Mouse (Mus musculus) liver, embryonic 15.5 days (tissue): ENCODE data around the gene Slc22a18. TPM values are rescaled to one million over a fixed set of nuclear protein-coding genes. Genes with fewer than 3 reads are reported as not detected.

Experiments used
- ATAC-seq: fragments of 200-750 bp; cut with Nextera tagmentation; 2 replicates; pipeline ENCODE4 v1.8.0; 2017; ENCODE audit warnings: moderate number of reproducible peaks, mild to moderate bottlenecking, moderate library complexity; ENCODE audit not compliant: insufficient read depth
- H3K27ac ChIP-seq: fragments of 300-500 bp; sonication (generic); replicated peaks from 2 replicates; pipeline ENCODE4 v1.5.1; 2015; ENCODE audit warnings: mild to moderate bottlenecking, inconsistent platforms
- H3K27me3 ChIP-seq: fragments of 300-500 bp; sonication (generic); 2 replicates; pipeline ENCODE4 v1.6.1; 2015; ENCODE audit warnings: mild to moderate bottlenecking, inconsistent platforms
- H3K36me3 ChIP-seq: fragments of 300-500 bp; sonication (generic); replicated peaks from 2 replicates; pipeline ENCODE4 v1.6.1; 2015; ENCODE audit warnings: moderate library complexity, mild to moderate bottlenecking, inconsistent platforms
- H3K4me1 ChIP-seq: fragments of 300-500 bp; sonication (generic); replicated peaks from 2 replicates; pipeline ENCODE4 v1.6.1; 2015; ENCODE audit warnings: inconsistent platforms
- H3K4me2 ChIP-seq: fragments of 300-500 bp; sonication (generic); 2 replicates; pipeline ENCODE4 v1.6.1; 2015; ENCODE audit warnings: moderate library complexity, mild to moderate bottlenecking, inconsistent platforms
- H3K4me3 ChIP-seq: fragments of 300-500 bp; sonication (generic); replicated peaks from 2 replicates; pipeline ENCODE4 v1.5.1; 2015; ENCODE audit warnings: mild to moderate bottlenecking, inconsistent platforms
- H3K9ac ChIP-seq: fragments of 300-500 bp; sonication (generic); 2 replicates; pipeline ENCODE4 v1.6.1; 2015; ENCODE audit warnings: moderate library complexity, mild to moderate bottlenecking, inconsistent platforms
- H3K9me3 ChIP-seq: fragments of 300-500 bp; sonication (generic); replicated peaks from 2 replicates; pipeline ENCODE4 v1.6.1; 2016; ENCODE audit warnings: inconsistent platforms
- WGBS: fragments of 180-500 bp; shearing (Covaris S2); methylation state at CpG from one replicate; pipeline ENCODE4 v1.1.7; 2015; ENCODE audit warnings: mixed read lengths; ENCODE audit not compliant: insufficient replicate concordance; 5-methylcytosine and 5-hydroxymethylcytosine counted together
- polyA plus RNA-seq: library from polyadenylated mRNA; unstranded; fragments of >200 nt; fragmentation: Nextera tagmentation; extraction: Ambion mirVana; gene quantifications from 2 replicates; pipeline ENCODE4 v1.2.1, GENCODE M21; 2015

Slc22a18 gene
- polyA plus RNA-seq, 1 experiment from 2014 or later: 12.9 TPM

GRCm38 (mm10) chr7:143505823-143506222 is 32.3 kb downstream of the Slc22a18 start:
- no peak overlapping the region for H3K27ac ChIP-seq
- no peaks in the 10 kb centered on the region for H3K36me3 ChIP-seq
- H3K4me2 ChIP-seq: no peak overlapping the region
- no peak overlapping the region for H3K4me3 ChIP-seq
- WGBS: 16% methylated on average over 11 of the region's 11 CpGs
- H3K4me1 ChIP-seq: peaks cover 12% of the 10 kb centered on the region
- no peak for ATAC-seq
- peaks cover 49% of the 10 kb centered on the region for H3K27me3 ChIP-seq
- no peak overlapping the region for H3K9ac ChIP-seq
- H3K9me3 ChIP-seq: no peaks in the 10 kb centered on the region

DNA sequence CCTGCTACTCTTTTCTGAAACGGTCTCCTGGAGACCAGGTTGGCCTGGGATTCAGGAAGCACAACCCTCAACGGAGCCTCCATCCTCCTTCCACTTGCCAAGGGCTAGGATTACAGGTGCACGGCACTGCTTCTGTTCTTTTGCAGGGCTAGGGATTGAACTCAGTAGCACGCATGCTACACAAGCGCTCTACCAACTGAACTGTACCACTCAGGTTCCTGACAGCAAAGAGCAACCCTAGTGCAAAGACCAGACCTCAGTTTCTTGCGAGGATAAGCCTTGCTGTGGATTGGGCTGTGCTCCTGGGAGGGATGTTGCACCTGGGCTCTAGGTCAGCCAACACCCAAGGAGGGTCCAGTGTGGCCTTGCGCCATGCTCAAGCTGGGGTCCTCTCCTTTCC is 32.7 kb downstream of the Slc22a18 start:
- H3K9me3 ChIP-seq: no peaks in the 10 kb centered on the region
- H3K9ac ChIP-seq: no peak overlapping the region
- peaks cover 14% of the 10 kb centered on the region for H3K4me1 ChIP-seq

GRCm38 (mm10) chr7:143506675-143507074 is 33.1 kb downstream of the Slc22a18 start:
- H3K4me1 ChIP-seq: peaks cover 12% of the 10 kb centered on the region
- no peak for ATAC-seq
- no peaks in the 10 kb centered on the region for H3K9me3 ChIP-seq
- H3K9ac ChIP-seq: no peak overlapping the region
- H3K27me3 ChIP-seq: peaks cover 40% of the 10 kb centered on the region
- no peak overlapping the region for H3K27ac ChIP-seq
- no peak overlapping the region for H3K4me2 ChIP-seq
- whole genome bisulfite sequencing: 26% methylated on average over 7 of the region's 7 CpGs
- no peaks in the 10 kb centered on the region for H3K36me3 ChIP-seq
- H3K4me3 ChIP-seq: no peak overlapping the region

More for the DNA sequence above, 32.7 kb downstream of the Slc22a18 start:
- Histone ChIP-seq H3K27me3 (peaks cover 44% of the 10 kb centered on the region), H3K36me3 (no peaks in the 10 kb centered on the region), H3K4me3 (no peak overlapping the region), H3K4me2 (no peak overlapping the region), H3K27ac (no peak overlapping the region)
- no peak for ATAC-seq
- WGBS: 56% methylated on average over 7 of the region's 7 CpGs

GRCm38 (mm10) chr7:143509566-143509965 is 36.0 kb downstream of the Slc22a18 start:
- 60% methylated on average over 1 of the region's 1 CpGs for WGBS
- Histone ChIP-seq H3K36me3 (peaks cover 25% of the 10 kb centered on the region), H3K4me3 (no peak overlapping the region), H3K27ac (no peak overlapping the region), H3K4me1 (0 out of 2 replicates have a peak, but pooled peaks cover 3% of the 10 kb centered on the region), H3K9me3 (no peaks in the 10 kb centered on the region), H3K4me2 (no peak overlapping the region), H3K27me3 (peaks cover 11% of the 10 kb centered on the region), H3K9ac (no peak overlapping the region)
- ATAC-seq: no peak

- Histone ChIP-seq H3K27ac (no peak overlapping the region), H3K4me2 (no peak overlapping the region), H3K4me3 (no peak overlapping the region), H3K27me3 (peaks cover 3% of the 10 kb centered on the region; the same call in 1 of the 2 replicates), H3K4me1 (0 out of 2 replicates have a peak, but pooled peaks cover 3% of the 10 kb centered on the region), H3K36me3 (peaks cover 37% of the 10 kb centered on the region), H3K9ac (no peak overlapping the region), H3K9me3 (no peaks in the 10 kb centered on the region)
- no peak for ATAC-seq
- whole genome bisulfite sequencing: 76% methylated on average over 3 of the region's 3 CpGs
These were observed 37.2 kb downstream of the Slc22a18 start for GRCm38 (mm10) chr7:143510593-143511334.

- ATAC-seq: no peak
- H3K27ac ChIP-seq: no peak overlapping the region
- H3K9me3 ChIP-seq: no peaks in the 10 kb centered on the region
- peaks cover 43% of the 10 kb centered on the region for H3K36me3 ChIP-seq
- H3K4me1 ChIP-seq: 0 out of 2 replicates have a peak, but pooled peaks cover 3% of the 10 kb centered on the region
- no peak overlapping the region for H3K9ac ChIP-seq
- H3K27me3 ChIP-seq: peaks cover under 1% of the 10 kb centered on the region; the same call in 1 of the 2 replicates
- no peak overlapping the region for H3K4me3 ChIP-seq
- no peak overlapping the region for H3K4me2 ChIP-seq
These were observed 37.8 kb downstream of the Slc22a18 start for GRCm38 (mm10) chr7:143511335-143511712.

GRCm38 (mm10) chr7:143513763-143514415 is 40.4 kb downstream of the Slc22a18 start:
- Histone ChIP-seq H3K9me3 (no peaks in the 10 kb centered on the region), H3K9ac (no peak overlapping the region), H3K4me2 (no peak overlapping the region), H3K36me3 (peaks cover 69% of the 10 kb centered on the region), H3K4me1 (0 out of 2 replicates have a peak, but pooled peaks cover 3% of the 10 kb centered on the region), H3K27ac (no peak overlapping the region), H3K27me3 (no peaks in the 10 kb centered on the region), H3K4me3 (no peak overlapping the region)
- WGBS: 66% methylated on average over 10 of the region's 10 CpGs
- no peak for ATAC-seq

DNA sequence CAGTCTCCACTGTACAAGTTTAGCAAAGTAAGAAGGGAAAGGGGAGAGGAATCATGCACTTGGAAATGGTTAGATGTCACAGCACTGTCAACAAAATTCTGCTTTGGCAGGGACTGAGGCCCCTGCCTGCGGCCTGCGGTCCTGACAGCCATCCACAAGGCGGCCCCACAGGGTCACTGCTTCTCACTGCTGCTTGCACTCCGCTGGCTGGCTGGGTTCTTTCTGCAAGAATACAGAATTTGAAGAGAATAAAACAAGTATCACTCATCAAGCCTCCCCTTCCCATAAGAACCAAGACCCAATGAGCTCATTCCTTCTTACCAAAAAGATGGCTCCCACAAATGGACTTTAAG is 40.9 kb downstream of the Slc22a18 start:
- no peak for ATAC-seq
- Histone ChIP-seq H3K4me3 (no peak overlapping the region), H3K27me3 (no peaks in the 10 kb centered on the region), H3K9ac (no peak overlapping the region), H3K36me3 (peaks cover 74% of the 10 kb centered on the region), H3K9me3 (no peaks in the 10 kb centered on the region), H3K4me1 (0 out of 2 replicates have a peak, but pooled peaks cover 3% of the 10 kb centered on the region), H3K27ac (no peak overlapping the region), H3K4me2 (no peak overlapping the region)
- WGBS: 94% methylated on average over 4 of the region's 4 CpGs

DNA sequence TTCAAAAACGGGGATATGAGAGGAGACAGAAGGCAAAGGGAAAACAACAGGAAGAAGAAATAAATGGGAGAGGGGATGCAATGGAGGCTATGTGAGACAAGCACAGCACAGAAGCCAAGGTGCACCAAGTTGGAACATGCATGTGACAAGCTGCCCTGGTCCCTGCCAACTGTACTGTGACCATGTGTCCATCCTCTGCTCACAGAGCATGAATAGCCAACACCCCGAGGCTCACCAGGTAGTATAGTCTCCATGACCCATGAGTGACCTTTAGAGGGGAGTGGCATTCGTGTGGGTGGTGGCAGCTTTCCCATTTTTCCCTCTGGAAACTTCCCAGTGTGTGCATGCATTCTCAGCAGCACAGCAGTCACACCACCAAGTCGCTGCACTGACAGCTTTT is 45.8 kb downstream of the Slc22a18 start:
- Histone ChIP-seq H3K4me2 (no peak overlapping the region), H3K4me1 (no peaks in the 10 kb centered on the region), H3K27me3 (no peaks in the 10 kb centered on the region), H3K36me3 (peaks cover 99% of the 10 kb centered on the region), H3K9ac (no peak overlapping the region), H3K27ac (no peak overlapping the region), H3K9me3 (no peaks in the 10 kb centered on the region), H3K4me3 (no peak overlapping the region)
- ATAC-seq: no peak
- 64% methylated on average over 4 of the region's 4 CpGs for WGBS

DNA sequence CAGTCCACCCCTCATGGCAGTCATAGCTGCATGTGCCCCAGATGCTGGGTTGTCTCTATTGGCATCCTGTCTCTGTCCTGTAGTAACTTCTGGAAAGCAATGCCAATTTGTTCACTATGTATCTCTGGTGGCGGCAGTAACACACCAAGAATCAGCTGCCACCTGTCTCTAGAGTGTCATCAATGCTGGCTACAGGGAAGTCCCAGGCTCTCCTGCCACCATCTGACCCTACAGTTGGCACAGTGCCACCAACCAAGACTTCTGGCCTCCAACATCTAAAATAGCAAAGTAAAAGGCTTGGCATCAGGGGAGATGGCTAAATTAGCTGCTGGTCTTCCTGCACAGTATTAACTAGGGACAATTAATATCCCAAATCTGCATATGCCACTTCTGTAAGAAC is 58.9 kb downstream of the Slc22a18 start:
- H3K27me3 ChIP-seq: no peaks in the 10 kb centered on the region
- H3K4me3 ChIP-seq: no peak overlapping the region
- H3K4me1 ChIP-seq: peaks cover 36% of the 10 kb centered on the region
- H3K27ac ChIP-seq: no peak overlapping the region; the same call in 1 of the 2 replicates
- no peak overlapping the region for H3K4me2 ChIP-seq
- no peaks in the 10 kb centered on the region for H3K9me3 ChIP-seq
- no peak overlapping the region for H3K9ac ChIP-seq
- peaks cover 99% of the 10 kb centered on the region for H3K36me3 ChIP-seq
- no peak for ATAC-seq
- 98% methylated on average over 1 of the region's 1 CpGs for WGBS

DNA sequence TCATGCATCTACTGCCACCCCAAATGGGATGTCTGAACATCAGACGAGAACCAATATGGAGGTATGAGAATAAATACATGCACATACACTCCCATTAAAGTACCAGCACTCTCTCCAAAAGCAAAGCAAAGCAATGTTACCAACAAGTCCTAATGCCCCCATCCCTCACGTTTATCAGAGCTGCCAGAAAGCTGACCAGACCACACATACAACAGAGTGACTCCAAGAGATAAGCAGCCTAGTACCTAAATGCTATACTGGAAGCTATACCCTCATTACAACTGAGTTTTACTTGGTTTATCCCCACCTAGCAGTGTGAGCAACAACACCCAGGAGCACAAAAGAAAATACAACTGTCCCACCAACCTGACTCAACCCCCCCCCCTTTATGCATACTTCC is 59.7 kb downstream of the Slc22a18 start:
- peak overlapping the region; percentile 23 for H3K4me2 ChIP-seq
- H3K36me3 ChIP-seq: peaks cover 99% of the 10 kb centered on the region
- H3K4me3 ChIP-seq: no peak overlapping the region
- peak overlapping the region; percentile 73 for H3K27ac ChIP-seq
- peak; percentile 92 for ATAC-seq
- peaks cover 45% of the 10 kb centered on the region for H3K4me1 ChIP-seq
- WGBS: 29% methylated on average over 2 of the region's 2 CpGs
- no peaks in the 10 kb centered on the region for H3K9me3 ChIP-seq
- H3K9ac ChIP-seq: no peak overlapping the region; the same call in 1 of the 2 replicates
- no peaks in the 10 kb centered on the region for H3K27me3 ChIP-seq
